Mouse (Mus musculus) C2C12 (cell line): ENCODE results near the gene Dph2.
A peak's percentile ranks its signal among the peaks of the same experiment; 100 is the strongest.

Source experiments
- CEBPB ChIP-seq: IDR thresholded peaks from one replicate; pipeline ENCODE4 v1.6.1; 2011; ENCODE audit warnings: low read depth, mild to moderate bottlenecking, control low read depth, moderate library complexity
- CTCF ChIP-seq: IDR thresholded peaks from one replicate; pipeline ENCODE4 v1.5.1; 2011; ENCODE audit not compliant: control insufficient read depth, insufficient read depth, insufficient read length
- FOSL1 ChIP-seq: IDR thresholded peaks from one replicate; pipeline ENCODE4 v1.8.0; 2011; ENCODE audit warnings: mild to moderate bottlenecking, low read length; ENCODE audit not compliant: poor library complexity, insufficient read depth, severe bottlenecking
- MAX ChIP-seq: IDR thresholded peaks from one replicate; pipeline ENCODE4 v1.6.1; 2011; ENCODE audit warnings: mild to moderate bottlenecking, control low read depth
- MYOD1 ChIP-seq: IDR thresholded peaks from one replicate; pipeline ENCODE4 v1.6.1; 2011; ENCODE audit warnings: low read depth; ENCODE audit not compliant: control insufficient read depth, insufficient read length
- MYOG ChIP-seq: IDR thresholded peaks from one replicate; pipeline ENCODE4 v1.6.1; 2011; ENCODE audit not compliant: control insufficient read depth, insufficient read length; ENCODE audit errors: extremely low read depth
- USF1 ChIP-seq: IDR thresholded peaks from one replicate; pipeline ENCODE4 v1.6.1; 2011; ENCODE audit warnings: low read depth, mild to moderate bottlenecking, control low read depth, moderate library complexity

DNA sequence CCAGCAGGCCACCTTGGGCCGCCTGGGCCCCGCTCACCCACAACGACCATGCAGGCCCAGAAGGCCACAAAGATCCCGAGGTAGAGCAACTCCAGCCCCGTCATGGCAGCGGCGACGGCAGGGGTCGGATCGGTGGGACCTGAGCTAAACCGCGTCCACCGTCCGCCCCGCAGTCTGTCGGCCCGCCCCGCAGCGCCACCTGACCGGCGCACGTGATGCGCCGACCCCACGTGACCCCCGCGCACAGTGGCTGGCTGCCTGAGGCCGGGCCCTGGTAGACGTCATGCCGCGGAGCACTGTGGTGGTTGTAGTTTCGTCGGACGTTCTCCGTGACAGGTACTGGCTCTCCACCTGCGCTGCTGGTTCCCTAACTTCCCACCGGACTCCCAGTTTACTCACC lies 4.7 kb downstream of the Dph2 start, which contains the start of gene Atp6v0b:
- TF ChIP-seq CTCF, result no peak
- TF ChIP-seq MAX, result peak; percentile 81
- TF ChIP-seq MYOD1, result no peak
- no peak for TF ChIP-seq FOSL1
- no peak for TF ChIP-seq CEBPB
- no peak for TF ChIP-seq MYOG
- peak; percentile 99 for TF ChIP-seq USF1
